Mouse (Mus musculus) cerebellum, adult 9-11 months (tissue): ENCODE results near the gene Sf1.

ENCODE experiments used
- DNase-seq: peaks from one replicate; pipeline ENCODE4 v3.0.0; 2022

Gene Sf1

GRCm38 (mm10) chr19:6376255-6376564, 12.7 kb downstream of the Sf1 start:
- peak; percentile 73 for DNase-seq

DNA sequence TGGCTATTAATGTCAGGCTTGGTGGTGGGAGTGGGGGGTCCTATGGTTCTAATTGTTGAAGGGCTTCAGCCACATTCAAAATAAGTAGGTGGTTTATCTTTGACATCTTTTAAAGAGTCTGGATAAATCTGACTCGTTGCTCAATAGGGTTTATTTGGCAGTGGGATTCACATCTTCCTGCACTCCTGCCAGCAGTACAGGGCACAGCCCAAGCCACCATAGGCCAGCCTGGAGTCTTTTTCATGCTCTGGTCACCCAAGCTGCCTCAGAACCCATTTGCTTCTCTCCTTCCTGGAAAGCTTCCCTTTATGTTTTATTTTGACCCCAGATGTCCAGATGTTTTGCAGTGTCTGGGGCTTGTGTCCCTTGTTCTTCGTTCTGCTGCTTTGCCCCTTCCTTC, 13.2 kb downstream of the Sf1 start:
- no peak for DNase-seq

GRCm38 (mm10) chr19:6377327-6378040, 14.0 kb downstream of the Sf1 start:
- DNase-seq: peak; percentile 51

- DNase-seq: no peak
These were observed 17.1 kb downstream of the Sf1 start for GRCm38 (mm10) chr19:6380411-6381166.

DNA sequence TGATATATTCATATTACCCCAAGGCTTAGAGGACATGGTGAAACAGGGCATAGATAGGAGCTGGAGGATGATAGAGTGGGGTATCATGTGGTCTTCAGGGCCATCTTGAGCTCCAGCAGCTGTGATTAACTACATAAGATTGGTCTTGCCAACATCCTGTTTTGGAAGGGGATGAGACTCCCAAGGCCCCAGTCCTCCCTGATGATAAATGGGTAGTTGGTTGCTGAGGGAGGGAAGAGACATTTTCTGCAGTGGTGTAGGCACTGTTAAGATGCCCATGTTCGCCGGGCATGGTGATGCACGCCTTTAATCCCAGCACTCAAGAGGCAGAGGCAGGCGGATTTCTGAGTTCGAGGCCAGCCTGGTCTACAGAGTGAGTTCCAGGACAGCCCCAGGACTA, 17.7 kb downstream of the Sf1 start:
- DNase-seq: no peak

DNA sequence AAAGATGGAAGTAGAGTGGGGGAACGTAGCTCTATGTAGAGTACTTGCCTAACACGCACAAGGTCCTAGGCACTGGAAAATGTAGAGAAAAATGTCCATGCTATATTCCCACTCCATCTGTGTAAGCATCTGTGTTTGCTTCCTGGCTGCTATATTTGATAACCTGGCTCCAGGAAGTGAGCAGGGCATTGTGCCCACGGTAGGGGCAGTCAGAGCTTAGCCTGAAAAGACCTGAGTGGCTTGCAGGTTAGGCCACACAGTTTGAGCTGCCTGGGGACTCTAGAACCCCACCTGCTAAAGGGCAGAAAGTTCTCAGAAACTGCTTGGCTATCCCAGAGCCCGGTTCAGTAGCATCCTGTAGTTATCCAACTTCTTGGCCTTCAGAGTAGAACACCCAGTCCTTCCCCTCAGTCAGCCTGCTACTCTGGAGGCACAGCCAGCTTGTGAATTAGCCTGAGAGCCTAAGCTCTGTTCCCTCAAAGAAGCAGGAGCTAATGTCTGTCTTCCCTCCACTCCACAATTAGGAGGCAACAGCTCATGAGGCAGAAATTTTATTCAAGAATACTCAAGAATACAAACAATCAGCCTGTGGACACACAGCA, 18.9 kb downstream of the Sf1 start:
- peak; percentile 84 for DNase-seq

- DNase-seq: no peak
These were observed 20.0 kb downstream of the Sf1 start for GRCm38 (mm10) chr19:6383470-6383869.

DNA sequence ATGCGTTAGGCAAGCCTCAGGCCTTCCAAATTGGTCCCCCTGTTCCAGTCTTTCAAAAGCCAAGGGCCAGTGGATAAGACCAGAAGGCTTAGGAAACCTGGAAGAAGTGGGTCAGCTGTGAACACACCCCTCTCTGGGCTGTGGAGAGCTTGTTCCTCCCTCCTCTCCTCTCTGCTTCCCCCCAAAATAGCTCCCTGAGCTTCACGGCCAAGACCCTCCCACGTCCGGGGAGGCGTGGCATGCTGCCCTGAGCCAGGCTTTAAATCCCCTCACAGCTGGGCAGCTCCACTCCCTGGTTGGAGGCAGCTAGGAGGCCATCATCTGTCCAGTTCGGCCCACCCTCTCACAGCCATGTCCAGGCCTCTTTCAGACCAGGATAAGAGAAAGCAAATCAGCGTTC, 20.6 kb downstream of the Sf1 start, which contains the start of gene Pygm:
Gene Pygm (plus strand): TSS at position 272 of the 400 bp plus-strand sequence.
- DNase-seq: peak; percentile 66

GRCm38 (mm10) chr19:6384954-6385353, 21.5 kb downstream of the Sf1 start:
- DNase-seq: peak; percentile 31

- DNase-seq: no peak
These were observed 21.9 kb downstream of the Sf1 start for GRCm38 (mm10) chr19:6385419-6385818.

DNA sequence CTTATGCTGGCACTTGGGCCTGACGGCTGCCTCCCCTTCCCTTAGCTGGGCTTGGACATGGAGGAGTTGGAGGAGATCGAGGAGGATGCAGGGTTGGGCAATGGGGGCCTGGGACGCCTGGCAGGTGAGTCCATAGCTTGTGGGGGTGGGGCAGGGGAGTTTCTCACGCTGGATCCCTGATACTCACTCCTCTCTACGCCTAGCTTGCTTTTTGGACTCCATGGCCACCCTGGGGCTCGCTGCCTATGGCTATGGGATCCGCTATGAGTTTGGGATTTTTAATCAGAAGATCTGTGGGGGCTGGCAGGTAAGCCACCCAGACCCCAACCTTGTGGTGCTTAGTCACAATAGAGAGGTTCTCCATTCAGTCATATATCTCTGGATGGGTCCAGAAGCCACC, 22.3 kb downstream of the Sf1 start:
- DNase-seq: peak; percentile 45

DNA sequence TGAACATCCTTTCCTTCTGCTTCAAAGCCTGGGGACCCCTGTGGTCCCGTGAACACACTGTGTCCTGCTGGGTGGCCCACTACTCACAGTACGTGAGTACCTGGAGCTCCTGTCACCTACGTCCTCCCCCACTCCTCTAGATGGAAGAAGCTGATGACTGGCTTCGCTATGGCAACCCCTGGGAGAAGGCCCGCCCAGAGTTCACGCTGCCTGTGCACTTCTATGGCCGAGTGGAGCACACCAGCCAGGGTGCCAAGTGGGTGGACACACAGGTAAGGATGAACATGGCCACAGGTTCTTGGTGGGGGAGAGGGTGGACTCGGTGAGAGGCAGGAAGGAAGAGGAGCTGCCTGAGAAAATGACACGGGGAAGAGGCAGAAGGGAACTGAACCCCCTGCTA, 22.7 kb downstream of the Sf1 start:
- DNase-seq: peak; percentile 50

- DNase-seq: peak; percentile 83
These were observed 24.5 kb downstream of the Sf1 start for GRCm38 (mm10) chr19:6388006-6388405.

DNA sequence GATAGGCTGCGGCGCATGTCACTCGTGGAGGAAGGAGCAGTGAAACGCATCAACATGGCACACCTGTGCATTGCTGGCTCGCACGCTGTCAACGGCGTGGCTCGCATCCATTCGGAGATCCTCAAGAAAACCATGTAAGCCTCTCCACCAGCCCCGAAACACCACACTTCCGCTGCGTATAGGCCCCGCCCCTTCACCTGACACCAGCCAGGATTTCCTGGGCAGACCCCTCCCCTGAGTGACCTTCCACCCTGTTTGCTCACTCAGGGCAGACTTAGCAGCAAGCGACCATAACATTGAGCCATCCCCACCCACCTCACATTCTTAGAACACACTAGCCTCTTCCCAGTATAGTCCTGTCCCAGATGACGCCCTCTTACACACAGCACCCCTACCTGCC, 26.3 kb downstream of the Sf1 start:
- no peak for DNase-seq

- DNase-seq: no peak
These were observed 26.8 kb downstream of the Sf1 start for GRCm38 (mm10) chr19:6390251-6390650.

- no peak for DNase-seq
These were observed 29.4 kb downstream of the Sf1 start for GRCm38 (mm10) chr19:6392743-6393393.

GRCm38 (mm10) chr19:6393637-6394036, 30.1 kb downstream of the Sf1 start:
- DNase-seq: no peak

- DNase-seq: no peak
These were observed 32.7 kb downstream of the Sf1 start for GRCm38 (mm10) chr19:6396237-6396636.

DNA sequence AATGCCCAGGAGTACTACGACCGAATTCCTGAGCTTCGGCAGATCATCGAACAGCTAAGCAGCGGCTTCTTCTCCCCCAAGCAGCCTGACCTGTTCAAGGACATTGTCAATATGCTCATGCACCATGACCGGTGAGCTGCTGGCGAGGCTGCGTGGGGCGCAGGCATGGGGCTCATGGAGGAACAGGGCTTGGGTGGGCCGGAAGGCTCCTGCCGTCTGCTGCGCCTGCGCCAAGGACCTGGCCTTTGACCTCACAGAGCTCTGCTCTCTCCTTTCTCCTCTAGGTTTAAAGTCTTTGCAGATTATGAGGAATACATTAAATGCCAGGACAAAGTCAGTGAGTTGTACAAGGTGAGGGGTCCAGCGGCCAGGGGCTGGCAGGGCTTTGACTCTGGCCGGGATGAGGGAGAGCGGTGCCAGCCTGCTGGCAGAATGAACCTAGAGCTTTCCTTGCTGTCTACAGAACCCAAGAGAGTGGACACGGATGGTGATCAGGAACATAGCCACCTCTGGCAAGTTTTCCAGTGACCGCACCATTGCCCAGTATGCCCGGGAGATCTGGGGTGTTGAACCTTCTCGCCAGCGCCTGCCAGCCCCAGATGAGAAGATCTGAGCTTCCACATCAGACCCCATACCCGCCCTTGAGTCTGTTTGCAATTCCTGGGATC, 34.2 kb downstream of the Sf1 start:
- no peak for DNase-seq

DNA sequence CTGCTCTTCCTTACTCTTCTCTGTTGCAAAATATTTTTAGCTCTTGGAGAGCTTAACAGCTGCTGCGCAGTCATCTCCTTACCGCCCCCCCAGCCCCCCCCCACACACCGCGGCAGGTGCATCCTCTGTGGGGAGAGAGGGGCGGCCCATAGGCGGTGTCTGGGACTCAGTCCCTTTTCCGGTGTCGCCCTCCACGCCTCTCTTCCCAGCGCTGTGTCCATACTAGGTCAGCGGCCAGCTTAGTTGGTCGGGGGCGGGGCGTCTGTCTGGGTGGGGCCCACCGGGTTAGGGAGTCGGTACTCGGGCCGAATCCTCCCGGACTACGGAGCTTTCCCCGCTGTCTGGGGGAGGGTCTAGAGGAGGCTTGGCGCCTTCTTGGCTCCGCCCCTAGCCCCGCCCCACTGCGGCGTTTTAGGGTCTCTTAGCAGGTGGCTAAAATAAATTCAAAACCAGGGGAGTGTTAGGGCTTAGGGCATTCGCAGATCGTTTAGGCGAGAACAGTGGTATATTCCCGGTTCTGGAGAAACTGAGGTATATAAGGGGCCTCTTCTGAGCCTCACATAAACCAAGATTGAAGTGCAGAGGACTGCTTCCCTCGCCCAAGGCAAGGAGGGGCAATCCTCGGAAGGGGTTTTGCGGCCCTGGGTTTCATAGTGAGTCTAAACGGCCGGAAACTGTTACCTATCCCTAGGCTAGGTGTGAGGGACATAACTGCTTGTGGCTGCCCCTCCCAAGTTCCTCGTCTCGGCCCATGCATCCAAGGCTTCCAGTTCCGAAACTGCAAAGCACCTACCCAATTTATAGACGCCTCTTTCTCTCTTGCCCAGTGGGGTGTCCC, 35.2 kb downstream of the Sf1 start:
- DNase-seq: peak; percentile 80

DNA sequence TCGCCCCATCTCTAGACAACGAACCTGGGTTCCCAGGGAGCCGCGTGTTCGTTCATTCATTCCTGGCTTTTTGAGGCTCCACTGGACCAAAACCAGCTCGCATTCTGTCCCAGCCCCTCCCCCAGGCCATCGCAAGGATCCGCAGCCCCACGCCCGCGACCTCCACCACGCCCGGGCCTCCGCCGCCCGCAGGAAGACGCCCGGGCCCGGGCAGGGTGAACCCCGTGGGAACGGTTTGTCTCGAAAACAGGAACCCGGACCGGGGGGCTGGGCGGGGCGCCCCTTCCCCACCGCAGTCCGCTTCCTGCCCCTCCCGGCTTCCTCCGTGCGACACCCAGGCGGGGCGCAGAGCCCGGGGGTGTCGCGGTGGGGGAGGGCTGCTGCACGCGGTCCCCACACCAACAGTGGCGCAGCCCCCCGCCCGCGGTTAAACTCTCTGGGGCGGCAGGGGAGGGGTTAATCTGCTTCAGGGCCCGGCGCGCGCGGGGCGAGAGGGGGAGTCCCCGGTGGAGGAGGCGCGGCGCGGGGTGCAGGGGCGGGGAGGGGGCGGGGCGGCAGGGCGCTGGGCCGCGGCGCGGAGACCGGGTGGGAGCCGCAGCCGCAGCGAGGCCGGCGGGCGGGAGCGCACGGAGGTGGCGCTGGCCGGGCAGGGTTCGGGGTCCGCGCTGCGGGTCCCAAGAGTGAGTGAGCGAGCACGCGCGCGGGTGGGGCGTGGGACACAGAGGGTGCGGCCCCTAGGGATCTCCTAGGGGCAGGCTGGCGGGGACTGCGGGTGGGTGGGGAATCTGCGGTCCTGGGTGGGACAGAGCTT, 36.0 kb downstream of the Sf1 start, which contains the start of gene Rasgrp2:
Gene Rasgrp2 (plus strand): TSS at position 56 of the 811 bp plus-strand sequence.
- DNase-seq: peak; percentile 69
